Mouse (Mus musculus) erythroblast, embryonic 14.5 days (primary cell): Measurements from ENCODE around the gene Upk1a.

Source experiments
- GATA1 ChIP-seq: IDR thresholded peaks from 2 replicates; pipeline ENCODE4 v1.6.1; 2012; ENCODE audit warnings: low read length, inconsistent platforms, mixed read lengths
- TAL1 ChIP-seq: IDR thresholded peaks from 3 replicates; pipeline ENCODE4 v1.6.1; 2012; ENCODE audit warnings: low read length, inconsistent platforms, mixed read lengths

- TF ChIP-seq GATA1 (no peak), TAL1 (no peak)
Observed at GRCm38 (mm10) chr7:30634621-30635020, 22.0 kb upstream of the Upk1a start.
